In genomic region chr6:125097346-125097689, GRCm38 (mm10) we compare ENCODE assay signal across 8 mouse cellular contexts. TPM values are rescaled to one million over a fixed set of nuclear protein-coding genes. Genes with fewer than 3 reads are reported as not detected.
DNase-seq lines count a peak whose midpoint lies in the region; ATAC-seq lines count a peak whose summit lies in the region.

No protein-coding gene starts in this region.

- intact Hi-C loops in heart, postnatal 14 days (cut with DNase I) = no loop called here

- peaks cover 45% of the 10 kb centered on the region for H3K36me3 ChIP-seq in heart, embryonic 14.5 days (ENCODE audit: control insufficient read depth, insufficient read depth, low read length)
- H3K36me3 ChIP-seq in hindbrain, embryonic 11.5 days (ENCODE audit: control insufficient read depth, insufficient read depth, low read length) = peaks cover 17% of the 10 kb centered on the region
- peaks cover 40% of the 10 kb centered on the region for H3K36me3 ChIP-seq in midbrain, embryonic 13.5 days

- H3K9me3 ChIP-seq in heart, embryonic 14.5 days (ENCODE audit: control insufficient read depth, low read length) = no peaks in the 10 kb centered on the region
- H3K9me3 ChIP-seq in hindbrain, embryonic 11.5 days (ENCODE audit: control insufficient read depth, low read length) = no peaks in the 10 kb centered on the region
- H3K9me3 ChIP-seq in midbrain, embryonic 13.5 days = no peaks in the 10 kb centered on the region

- no peak for DNase-seq in heart, postnatal 14 days
- DNase-seq in urinary bladder, postnatal 14 days (ENCODE audit: low spot score) = peak; percentile 24
- no peak for DNase-seq in urinary bladder, adult 2 months (ENCODE audit: low spot score)
- DNase-seq in hindbrain, embryonic 11.5 days (ENCODE audit: low spot score) = no peak
- DNase-seq in urinary bladder, postnatal 36 days (ENCODE audit: low spot score in 2 of 2) = no peak

- no peaks in the 10 kb centered on the region for H3K27me3 ChIP-seq in heart, embryonic 14.5 days (ENCODE audit: control insufficient read depth, insufficient read depth, low read length)
- no peaks in the 10 kb centered on the region for H3K27me3 ChIP-seq in hindbrain, embryonic 11.5 days (ENCODE audit: control insufficient read depth, insufficient read depth, low read length)
- no peaks in the 10 kb centered on the region for H3K27me3 ChIP-seq in midbrain, embryonic 13.5 days

- H3K27ac ChIP-seq in heart, embryonic 14.5 days (replicated peaks in 1 of 2; ENCODE audit: control insufficient read depth in 1 of 2, insufficient read depth in 1 of 2, low read depth in 2 of 2, low read length in 2 of 2) = peak overlapping the region; percentile 90 to 97
- H3K27ac ChIP-seq in hindbrain, embryonic 11.5 days (ENCODE audit: low read depth, low read length) = peak overlapping the region; percentile 97
- peak overlapping the region; percentile 96 for H3K27ac ChIP-seq in midbrain, embryonic 13.5 days

- H3K4me2 ChIP-seq in heart, embryonic 14.5 days (ENCODE audit: low read length) = peak overlapping the region; percentile 80
- H3K4me2 ChIP-seq in hindbrain, embryonic 11.5 days (replicated peaks; ENCODE audit: low read depth, low read length) = peak overlapping the region; percentile 81
- H3K4me2 ChIP-seq in midbrain, embryonic 13.5 days (replicated peaks) = peak overlapping the region; percentile 94

- H3K4me1 ChIP-seq in heart, embryonic 14.5 days (ENCODE audit: control insufficient read depth in 2 of 2, insufficient read depth in 2 of 2, low read length in 2 of 2) = peaks cover 21 to 30% of the 10 kb centered on the region in 2 experiments
- peaks cover 19% of the 10 kb centered on the region for H3K4me1 ChIP-seq in hindbrain, embryonic 11.5 days (replicated peaks; ENCODE audit: control insufficient read depth, insufficient read depth, low read length)
- H3K4me1 ChIP-seq in midbrain, embryonic 13.5 days (replicated peaks) = peaks cover 40% of the 10 kb centered on the region

- H3K4me3 ChIP-seq in heart, embryonic 14.5 days (ENCODE audit: control insufficient read depth in 1 of 2, insufficient read depth in 1 of 2, low read depth in 1 of 2, low read length in 2 of 2) = peak overlapping the region; percentile 93 to 99
- H3K4me3 ChIP-seq in hindbrain, embryonic 11.5 days (ENCODE audit: low read depth, low read length) = peak overlapping the region; percentile 99
- H3K4me3 ChIP-seq in midbrain, embryonic 13.5 days (replicated peaks) = peak overlapping the region; percentile 98

- 0 out of 2 replicates have a peak, but pooled peaks have one; percentile 2 for ATAC-seq in heart, embryonic 14.5 days (ENCODE audit: insufficient number of reproducible peaks, insufficient read depth, low FRiP score, low read depth)
- peak; percentile 8 for ATAC-seq in hindbrain, embryonic 11.5 days (ENCODE audit: low FRiP score)
- ATAC-seq in midbrain, embryonic 13.5 days = peak; percentile 7
- no peak for ATAC-seq in inflammation-experienced regulatory T-cells, adult 6 months

- H3K9ac ChIP-seq in heart, embryonic 14.5 days (ENCODE audit: low read length) = peak overlapping the region; percentile 97
- H3K9ac ChIP-seq in hindbrain, embryonic 11.5 days (ENCODE audit: low read depth, low read length) = peak overlapping the region; percentile 95
- peak overlapping the region; percentile 96 for H3K9ac ChIP-seq in midbrain, embryonic 13.5 days (replicated peaks)

- WGBS in heart, embryonic 14.5 days = under 1% methylated on average over 12 of the region's 12 CpGs
- WGBS in hindbrain, embryonic 11.5 days = 2% methylated on average over 12 of the region's 12 CpGs
- WGBS in midbrain, embryonic 13.5 days = 2% methylated on average over 12 of the region's 12 CpGs

RNA-seq across cellular contexts. Expression of gene Chd4, which starts 1.5 kb away (rescaled TPM):
- polyA plus RNA-seq in heart, embryonic 14.5 days (2014; fragmentation: Nextera tagmentation; extraction: Ambion mirVana) = 58.6 and 67.4 TPM in 2 replicates
- total RNA-seq in heart, postnatal 14 days (2021) = 100 to 1,000 TPM; 141 to 145 TPM
- 43.1 and 78.9 TPM in 2 replicates for polyA plus RNA-seq in urinary bladder, adult 2 months (2012; rRNA removed)
- 105 and 130 TPM in 2 replicates for polyA plus RNA-seq in hindbrain, embryonic 11.5 days (2014; fragmentation: Nextera tagmentation; extraction: Ambion mirVana)
- 133 and 138 TPM in 2 replicates for polyA plus RNA-seq in midbrain, embryonic 13.5 days (2015; fragmentation: Nextera tagmentation; extraction: Ambion mirVana)
- polyA plus RNA-seq in inflammation-experienced regulatory T-cells, adult 6 months (2017; shearing (Covaris generic)) = 10 to 100 TPM; 47.0 to 76.3 (median 61.6) TPM

RNA-seq across cellular contexts. Expression of gene Lpar5, which starts 29.6 kb away (rescaled TPM):
- 0.36 TPM in 1 of 2 replicates, not detected in the other for polyA plus RNA-seq in heart, embryonic 14.5 days (2014; fragmentation: Nextera tagmentation; extraction: Ambion mirVana)
- under 1 TPM; 0.41 to 0.83 TPM for total RNA-seq in heart, postnatal 14 days (2021)
- polyA plus RNA-seq in urinary bladder, adult 2 months (2012; rRNA removed) = 2.9 and 4.2 TPM in 2 replicates
- polyA plus RNA-seq in hindbrain, embryonic 11.5 days (2014; fragmentation: Nextera tagmentation; extraction: Ambion mirVana) = 0.21 TPM in 1 of 2 replicates, not detected in the other
- 0.34 and 0.37 TPM in 2 replicates for polyA plus RNA-seq in midbrain, embryonic 13.5 days (2015; fragmentation: Nextera tagmentation; extraction: Ambion mirVana)
- polyA plus RNA-seq in inflammation-experienced regulatory T-cells, adult 6 months (2017; shearing (Covaris generic)) = 10 to 100 TPM; 10.4 to 19.3 (median 12.1) TPM

RNA-seq across cellular contexts. Expression of gene Nop2, which starts 34.4 kb away (rescaled TPM):
- polyA plus RNA-seq in heart, embryonic 14.5 days (2014; fragmentation: Nextera tagmentation; extraction: Ambion mirVana) = 35.3 and 36.6 TPM in 2 replicates
- total RNA-seq in heart, postnatal 14 days (2021) = 10 to 100 TPM; 16.2 to 19.9 TPM
- polyA plus RNA-seq in urinary bladder, adult 2 months (2012; rRNA removed) = 23.1 TPM in 2 replicates
- 45.3 and 58.8 TPM in 2 replicates for polyA plus RNA-seq in hindbrain, embryonic 11.5 days (2014; fragmentation: Nextera tagmentation; extraction: Ambion mirVana)
- 43.2 and 45.9 TPM in 2 replicates for polyA plus RNA-seq in midbrain, embryonic 13.5 days (2015; fragmentation: Nextera tagmentation; extraction: Ambion mirVana)
- polyA plus RNA-seq in inflammation-experienced regulatory T-cells, adult 6 months (2017; shearing (Covaris generic)) = 10 to 100 TPM; 32.7 to 50.7 (median 48.1) TPM

RNA-seq across cellular contexts. Expression of gene Iffo1, which starts 47.7 kb away (rescaled TPM):
- 8.7 and 9.7 TPM in 2 replicates for polyA plus RNA-seq in heart, embryonic 14.5 days (2014; fragmentation: Nextera tagmentation; extraction: Ambion mirVana)
- total RNA-seq in heart, postnatal 14 days (2021) = 10 to 100 TPM in 1 of 2 experiments, 1 to 10 TPM in 1; 10.0 to 16.1 TPM
- polyA plus RNA-seq in urinary bladder, adult 2 months (2012; rRNA removed) = 28.6 and 29.0 TPM in 2 replicates
- 10.3 and 10.4 TPM in 2 replicates for polyA plus RNA-seq in hindbrain, embryonic 11.5 days (2014; fragmentation: Nextera tagmentation; extraction: Ambion mirVana)
- 14.9 and 19.3 TPM in 2 replicates for polyA plus RNA-seq in midbrain, embryonic 13.5 days (2015; fragmentation: Nextera tagmentation; extraction: Ambion mirVana)
- polyA plus RNA-seq in inflammation-experienced regulatory T-cells, adult 6 months (2017; shearing (Covaris generic)) = 10 to 100 TPM in 1 of 3 experiments, 1 to 10 TPM in 2; 6.9 to 12.4 (median 9.8) TPM

RNA-seq across cellular contexts. Expression of gene Acrbp, which starts 47.8 kb away (rescaled TPM):
- 5.4 and 6.5 TPM in 2 replicates for polyA plus RNA-seq in heart, embryonic 14.5 days (2014; fragmentation: Nextera tagmentation; extraction: Ambion mirVana)
- total RNA-seq in heart, postnatal 14 days (2021) = 1 to 10 TPM; 3.8 to 4.5 TPM
- polyA plus RNA-seq in urinary bladder, adult 2 months (2012; rRNA removed) = 23.5 and 24.7 TPM in 2 replicates
- 10.7 and 12.2 TPM in 2 replicates for polyA plus RNA-seq in hindbrain, embryonic 11.5 days (2014; fragmentation: Nextera tagmentation; extraction: Ambion mirVana)
- polyA plus RNA-seq in midbrain, embryonic 13.5 days (2015; fragmentation: Nextera tagmentation; extraction: Ambion mirVana) = 15.8 and 19.7 TPM in 2 replicates
- polyA plus RNA-seq in inflammation-experienced regulatory T-cells, adult 6 months (2017; shearing (Covaris generic)) = 10 to 100 TPM in 2 of 3 experiments, 1 to 10 TPM in 1; 5.6 to 23.2 (median 17.7) TPM
